Mouse (Mus musculus) stomach, embryonic 15.5 days (tissue): ENCODE results near the gene Mphosph9. TPM values are rescaled to one million over a fixed set of nuclear protein-coding genes. Genes with fewer than 3 reads are reported as not detected.

ENCODE experiments used
- ATAC-seq: fragments of 200-750 bp; cut with Nextera tagmentation; 2 replicates; pipeline ENCODE4 v1.8.0; 2017; ENCODE audit warnings: low read depth, moderate number of reproducible peaks, moderate TSS enrichment; ENCODE audit not compliant: insufficient read depth, low FRiP score
- H3K27ac ChIP-seq: fragments of 300-500 bp; sonication (generic); 2 replicates; pipeline ENCODE4 v1.5.1; 2015; ENCODE audit warnings: mild to moderate bottlenecking, inconsistent platforms
- H3K27me3 ChIP-seq: fragments of 300-500 bp; sonication (generic); replicated peaks from 2 replicates; pipeline ENCODE4 v1.6.1; 2015; ENCODE audit warnings: inconsistent platforms
- H3K36me3 ChIP-seq: fragments of 300-500 bp; sonication (generic); 2 replicates; pipeline ENCODE4 v1.6.1; 2015; ENCODE audit warnings: inconsistent platforms
- H3K4me1 ChIP-seq: fragments of 300-500 bp; sonication (generic); 2 replicates; pipeline ENCODE4 v1.6.1; 2015; ENCODE audit warnings: inconsistent platforms
- H3K4me2 ChIP-seq: fragments of 300-500 bp; sonication (generic); 2 replicates; pipeline ENCODE4 v1.6.1; 2015; ENCODE audit warnings: mild to moderate bottlenecking, inconsistent platforms
- H3K4me3 ChIP-seq: fragments of 300-500 bp; sonication (generic); replicated peaks from 2 replicates; pipeline ENCODE4 v1.5.1; 2015; ENCODE audit warnings: inconsistent platforms
- H3K9ac ChIP-seq: fragments of 300-500 bp; sonication (generic); 2 replicates; pipeline ENCODE4 v1.6.1; 2015; ENCODE audit warnings: inconsistent platforms
- H3K9me3 ChIP-seq: fragments of 300-500 bp; sonication (generic); 2 replicates; pipeline ENCODE4 v1.6.1; 2016; ENCODE audit warnings: inconsistent platforms
- WGBS: fragments of 180-500 bp; shearing (Covaris S2); methylation state at CpG from one replicate; pipeline ENCODE4 v1.1.7; 2015; 5-methylcytosine and 5-hydroxymethylcytosine counted together
- polyA plus RNA-seq: library from polyadenylated mRNA; unstranded; fragments of >200 nt; fragmentation: Nextera tagmentation; extraction: Ambion mirVana; gene quantifications from 2 replicates; pipeline ENCODE4 v1.2.1, GENCODE M21; 2015

Gene Mphosph9
- polyA plus RNA-seq, 1 experiment from 2014 or later, result 10.4 TPM

GRCm38 (mm10) chr5:124244449-124244848, 83.3 kb downstream of the Mphosph9 start:
- Histone ChIP-seq H3K27me3 (no peaks in the 10 kb centered on the region), H3K4me3 (no peak overlapping the region), H3K4me2 (no peak overlapping the region), H3K9ac (no peak overlapping the region), H3K4me1 (peaks cover 30% of the 10 kb centered on the region), H3K9me3 (no peaks in the 10 kb centered on the region), H3K27ac (no peak overlapping the region), H3K36me3 (no peaks in the 10 kb centered on the region)
- WGBS, result 94% methylated on average over 8 of the region's 8 CpGs
- no peak for ATAC-seq

- Histone ChIP-seq H3K27me3 (no peaks in the 10 kb centered on the region), H3K9me3 (no peaks in the 10 kb centered on the region), H3K36me3 (no peaks in the 10 kb centered on the region), H3K4me1 (peaks cover 24% of the 10 kb centered on the region; the same call in 1 of the 2 replicates), H3K4me2 (no peak overlapping the region), H3K9ac (no peak overlapping the region), H3K27ac (no peak overlapping the region), H3K4me3 (no peak overlapping the region)
- no peak for ATAC-seq
- 83% methylated on average over 9 of the region's 9 CpGs for WGBS
These were observed 84.4 kb downstream of the Mphosph9 start for GRCm38 (mm10) chr5:124243236-124243901.

GRCm38 (mm10) chr5:124241686-124242444, 85.9 kb downstream of the Mphosph9 start:
- H3K27ac ChIP-seq, result no peak overlapping the region

GRCm38 (mm10) chr5:124240841-124241685, 86.7 kb downstream of the Mphosph9 start:
- no peak overlapping the region for H3K9ac ChIP-seq
- no peak overlapping the region for H3K4me3 ChIP-seq
- H3K36me3 ChIP-seq, result no peaks in the 10 kb centered on the region
- H3K4me1 ChIP-seq, result 0 out of 2 replicates have a peak, but pooled peaks cover 10% of the 10 kb centered on the region
- no peak overlapping the region for H3K27ac ChIP-seq
- WGBS, result 30% methylated on average over 22 of the region's 22 CpGs
- H3K9me3 ChIP-seq, result no peaks in the 10 kb centered on the region
- H3K4me2 ChIP-seq, result no peak overlapping the region
- ATAC-seq, result no peak
- H3K27me3 ChIP-seq, result no peaks in the 10 kb centered on the region

More at GRCm38 (mm10) chr5:124241686-124242444, 85.9 kb downstream of the Mphosph9 start:
- H3K4me2 ChIP-seq, result no peak overlapping the region
- H3K9ac ChIP-seq, result no peak overlapping the region
- no peaks in the 10 kb centered on the region for H3K36me3 ChIP-seq
- WGBS, result 47% methylated on average over 10 of the region's 10 CpGs
- H3K4me1 ChIP-seq, result 0 out of 2 replicates have a peak, but pooled peaks cover 10% of the 10 kb centered on the region
- no peaks in the 10 kb centered on the region for H3K9me3 ChIP-seq
- ATAC-seq, result no peak
- H3K27me3 ChIP-seq, result no peaks in the 10 kb centered on the region
- H3K4me3 ChIP-seq, result no peak overlapping the region

- H3K9me3 ChIP-seq, result no peaks in the 10 kb centered on the region
- H3K36me3 ChIP-seq, result no peaks in the 10 kb centered on the region
- H3K27me3 ChIP-seq, result no peaks in the 10 kb centered on the region
- no peak overlapping the region for H3K4me3 ChIP-seq
- no peak overlapping the region for H3K27ac ChIP-seq
- no peak overlapping the region for H3K4me2 ChIP-seq
- H3K9ac ChIP-seq, result no peak overlapping the region
- H3K4me1 ChIP-seq, result peaks cover 29% of the 10 kb centered on the region
- 72% methylated on average over 4 of the region's 4 CpGs for WGBS
- no peak for ATAC-seq
These were observed 91.6 kb downstream of the Mphosph9 start for GRCm38 (mm10) chr5:124236180-124236579.

GRCm38 (mm10) chr5:124234778-124235177, 93.0 kb downstream of the Mphosph9 start:
- Histone ChIP-seq H3K4me2 (no peak overlapping the region), H3K27ac (0 out of 2 replicates have a peak overlapping the region, but pooled peaks have one; percentile 27), H3K4me3 (no peak overlapping the region), H3K4me1 (peaks cover 22% of the 10 kb centered on the region), H3K27me3 (no peaks in the 10 kb centered on the region), H3K9ac (no peak overlapping the region), H3K9me3 (no peaks in the 10 kb centered on the region), H3K36me3 (no peaks in the 10 kb centered on the region)
- 92% methylated on average over 6 of the region's 6 CpGs for WGBS
- no peak for ATAC-seq

GRCm38 (mm10) chr5:124233874-124234661, 93.7 kb downstream of the Mphosph9 start:
- ATAC-seq, result peak; percentile 40; the same call in 1 of the 2 replicates
- Histone ChIP-seq H3K27ac (0 out of 2 replicates have a peak overlapping the region, but pooled peaks have one; percentile 27), H3K9me3 (no peaks in the 10 kb centered on the region), H3K27me3 (no peaks in the 10 kb centered on the region), H3K4me2 (no peak overlapping the region), H3K36me3 (no peaks in the 10 kb centered on the region), H3K4me3 (no peak overlapping the region), H3K4me1 (peaks cover 22% of the 10 kb centered on the region), H3K9ac (no peak overlapping the region)
- WGBS, result 52% methylated on average over 12 of the region's 12 CpGs

GRCm38 (mm10) chr5:124233144-124233465, 94.7 kb downstream of the Mphosph9 start:
- no peaks in the 10 kb centered on the region for H3K27me3 ChIP-seq
- no peaks in the 10 kb centered on the region for H3K36me3 ChIP-seq
- H3K4me3 ChIP-seq, result no peak overlapping the region
- no peaks in the 10 kb centered on the region for H3K9me3 ChIP-seq
- H3K9ac ChIP-seq, result no peak overlapping the region
- H3K4me2 ChIP-seq, result peak overlapping the region; percentile 1; the same call in 1 of the 2 replicates
- ATAC-seq, result no peak
- WGBS, result 71% methylated on average over 8 of the region's 8 CpGs
- peaks cover 22% of the 10 kb centered on the region for H3K4me1 ChIP-seq
- peak overlapping the region; percentile 51 for H3K27ac ChIP-seq

GRCm38 (mm10) chr5:124232360-124233143, 95.2 kb downstream of the Mphosph9 start:
- peak overlapping the region; percentile 51 for H3K27ac ChIP-seq
- H3K9me3 ChIP-seq, result no peaks in the 10 kb centered on the region
- H3K4me3 ChIP-seq, result no peak overlapping the region
- H3K36me3 ChIP-seq, result no peaks in the 10 kb centered on the region
- H3K27me3 ChIP-seq, result no peaks in the 10 kb centered on the region
- no peak overlapping the region for H3K9ac ChIP-seq
- peak; percentile 71; the same call in 1 of the 2 replicates for ATAC-seq
- H3K4me1 ChIP-seq, result peaks cover 22% of the 10 kb centered on the region
- 43% methylated on average over 18 of the region's 18 CpGs for WGBS
- H3K4me2 ChIP-seq, result peak overlapping the region; percentile 1; the same call in 1 of the 2 replicates

GRCm38 (mm10) chr5:124230461-124230860, 97.3 kb downstream of the Mphosph9 start:
- no peak overlapping the region for H3K4me3 ChIP-seq
- H3K4me1 ChIP-seq, result peaks cover 22% of the 10 kb centered on the region
- H3K9ac ChIP-seq, result no peak overlapping the region
- WGBS, result 74% methylated on average over 9 of the region's 9 CpGs
- H3K27me3 ChIP-seq, result no peaks in the 10 kb centered on the region
- H3K9me3 ChIP-seq, result no peaks in the 10 kb centered on the region
- H3K4me2 ChIP-seq, result no peak overlapping the region
- H3K36me3 ChIP-seq, result no peaks in the 10 kb centered on the region
- ATAC-seq, result no peak
- no peak overlapping the region for H3K27ac ChIP-seq
